Mouse (Mus musculus) brain, adult 2 months (tissue): ENCODE data around the gene Mfge8.

Source experiments
- DNase-seq: peaks from one replicate; pipeline ENCODE4 v3.0.0; 2011; ENCODE audit warnings: low read depth, low spot score

Gene Mfge8

GRCm38 (mm10) chr7:79148711-79149266 lies at the start of gene Mfge8:
Gene Mfge8 (minus strand): TSS chr7:79149060.
- peak; percentile 65 for DNase-seq

- peak; percentile 82 for DNase-seq
These were observed 45.9 kb upstream of the Mfge8 start for GRCm38 (mm10) chr7:79194560-79195413.

GRCm38 (mm10) chr7:79193936-79194335 lies 45.1 kb upstream of the Mfge8 start:
- peak; percentile 12 for DNase-seq

GRCm38 (mm10) chr7:79191501-79191900 lies 42.6 kb upstream of the Mfge8 start:
- no peak for DNase-seq

GRCm38 (mm10) chr7:79190592-79190991 lies 41.7 kb upstream of the Mfge8 start:
- no peak for DNase-seq

- no peak for DNase-seq
These were observed 40.4 kb upstream of the Mfge8 start for GRCm38 (mm10) chr7:79189211-79189610.

- no peak for DNase-seq
These were observed 38.7 kb upstream of the Mfge8 start for GRCm38 (mm10) chr7:79187591-79187990.

- DNase-seq, result no peak
These were observed 34.6 kb upstream of the Mfge8 start for GRCm38 (mm10) chr7:79183417-79183816.

GRCm38 (mm10) chr7:79173800-79174199 lies 24.9 kb upstream of the Mfge8 start:
- DNase-seq, result no peak

GRCm38 (mm10) chr7:79171782-79172181 lies 22.9 kb upstream of the Mfge8 start:
- DNase-seq, result no peak

GRCm38 (mm10) chr7:79167006-79167562 lies 18.2 kb upstream of the Mfge8 start:
- no peak for DNase-seq

- DNase-seq, result no peak
These were observed 10.5 kb upstream of the Mfge8 start for GRCm38 (mm10) chr7:79159406-79159805.

GRCm38 (mm10) chr7:79149522-79149921 lies 662 bp upstream of the Mfge8 start:
- no peak for DNase-seq

- no peak for DNase-seq
These were observed 768 bp downstream of the Mfge8 start for GRCm38 (mm10) chr7:79147931-79148653.

GRCm38 (mm10) chr7:79147011-79147837 lies 1.6 kb downstream of the Mfge8 start:
- peak; percentile 45 for DNase-seq

- peak; percentile 72 for DNase-seq
These were observed 8.0 kb downstream of the Mfge8 start for GRCm38 (mm10) chr7:79140897-79141296.

- no peak for DNase-seq
These were observed 8.8 kb downstream of the Mfge8 start for GRCm38 (mm10) chr7:79139891-79140591.

- no peak for DNase-seq
These were observed 9.5 kb downstream of the Mfge8 start for GRCm38 (mm10) chr7:79139328-79139824.

GRCm38 (mm10) chr7:79133391-79133790 lies 15.5 kb downstream of the Mfge8 start:
- DNase-seq, result peak; percentile 25

GRCm38 (mm10) chr7:79130843-79131444 lies 17.9 kb downstream of the Mfge8 start, which contains the start of gene Hapln3:
Gene Hapln3 (minus strand): TSS chr7:79131018.
- no peak for DNase-seq
